Mouse (Mus musculus) layer of hippocampus, postnatal 25 days (tissue): ENCODE data around the gene Stk39. TPM values are rescaled to one million over a fixed set of nuclear protein-coding genes. Genes with fewer than 3 reads are reported as not detected.

Source experiments
- DNase-seq, 2 experiments: peaks; one replicate each; pipeline ENCODE4 v3.0.0; 2022; ENCODE audit warnings: mixed read lengths in 2 of 2, low spot score in 1 of 2; ENCODE audit errors: extremely low spot score in 1 of 2
- total RNA-seq, 2 experiments: library from RNA; stranded (reverse); gene quantifications; 2 replicates each; pipeline ENCODE4 v1.2.3; 2021

Gene Stk39
- total RNA-seq, 2 experiments from 2014 or later, result 57.8 to 62.4 TPM

DNA sequence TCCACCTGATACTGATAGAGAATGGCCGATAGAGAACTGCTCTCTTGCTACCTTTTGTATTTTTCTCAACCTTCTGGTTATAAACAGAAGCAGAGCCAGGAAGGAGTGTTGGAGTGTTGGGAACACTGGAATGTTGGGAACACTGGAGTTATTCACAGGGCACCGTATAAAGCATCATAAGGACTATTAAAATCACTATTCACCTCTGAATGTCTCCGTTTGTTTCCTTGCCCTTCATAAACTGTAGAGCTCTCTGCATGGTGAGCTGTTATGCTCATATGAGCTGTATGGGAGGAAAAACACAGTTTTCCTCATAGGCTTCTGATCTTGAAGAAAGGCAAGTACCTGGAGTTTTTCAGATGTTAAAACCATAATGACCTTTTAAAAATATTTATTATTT, 295.6 kb downstream of the Stk39 start:
- DNase-seq, result no peak

DNA sequence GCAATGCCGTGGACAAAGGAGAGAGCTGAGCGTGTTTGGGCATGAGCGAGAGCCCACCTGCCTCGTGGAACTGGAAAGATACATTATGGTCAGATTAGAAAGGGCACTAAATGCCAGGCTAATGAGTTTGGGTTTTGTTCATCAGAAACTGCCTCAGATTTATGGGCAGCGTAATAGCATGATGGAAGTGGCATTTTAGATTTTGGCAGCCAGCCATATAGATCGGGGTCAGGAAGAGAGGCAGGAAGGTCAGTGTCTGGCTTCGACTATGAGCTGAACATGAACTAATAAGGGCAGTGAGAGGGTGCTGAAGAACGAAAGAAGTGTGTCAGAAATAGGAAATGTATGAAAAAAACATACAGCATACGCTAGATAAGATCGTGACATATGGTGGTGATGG, 300.8 kb downstream of the Stk39 start:
- no peak for DNase-seq

DNA sequence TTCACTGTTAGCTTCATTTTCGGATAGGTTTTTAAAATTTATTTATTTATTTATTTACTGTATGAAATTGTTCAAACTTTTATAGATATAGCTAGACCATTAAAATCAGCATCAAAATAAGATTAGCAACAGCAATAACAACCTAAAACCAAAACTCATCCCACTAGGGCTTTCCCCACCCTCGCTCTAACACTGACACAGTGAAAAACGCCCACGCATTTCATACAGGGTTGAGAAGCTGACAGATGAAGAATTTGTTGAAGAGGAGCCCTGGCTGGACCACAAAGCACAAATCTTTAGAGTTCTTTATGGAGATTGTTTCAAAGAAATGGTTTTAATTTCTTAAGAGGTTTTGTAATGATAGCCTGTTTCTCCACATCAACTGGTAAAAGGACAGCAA, 310.1 kb downstream of the Stk39 start:
- no peak for DNase-seq

DNA sequence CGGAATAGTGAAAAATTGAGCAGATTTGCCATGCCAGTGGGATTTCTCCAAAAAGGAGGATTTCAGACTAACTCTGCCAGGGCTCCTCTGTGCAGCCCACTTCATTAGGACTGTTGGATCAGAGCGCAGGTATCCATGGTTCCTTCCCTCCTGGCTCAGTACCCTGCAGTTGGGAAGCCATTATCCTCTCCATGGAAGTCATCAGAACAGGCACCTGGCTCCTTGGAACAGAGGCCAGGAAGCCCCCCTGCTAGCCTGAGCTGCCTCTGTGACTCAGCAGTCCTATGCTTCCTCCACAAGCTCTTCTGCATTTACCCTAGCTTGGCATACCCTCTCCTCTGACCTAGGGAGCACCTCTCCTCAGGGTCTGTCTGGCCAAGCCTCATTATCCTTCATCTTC, 311.5 kb downstream of the Stk39 start:
- no peak for DNase-seq

Other genes with a start within 250 kb of the Stk39 start
- gene 4933409G03Rik, start 110.1 kb upstream of the Stk39 start, total RNA-seq, result not detected
- not detected for gene 4932414N04Rik, start 184.2 kb upstream of the Stk39 start, total RNA-seq